Mouse (Mus musculus) monocyte, adult 2 months (primary cell): ENCODE measurements around the gene Rogdi.

Source experiments
- DNase-seq, 2 experiments: peaks; one replicate each; pipeline ENCODE4 v3.0.0; 2022; ENCODE audit warnings: low spot score in 2 of 2, low read depth in 1 of 2

The Rogdi gene

GRCm38 (mm10) chr16:4993276-4993675, 20.1 kb downstream of the Rogdi start:
- DNase-seq: no peak

- DNase-seq: no peak
Observed at GRCm38 (mm10) chr16:4984717-4985116, 28.6 kb downstream of the Rogdi start.

- no peak for DNase-seq
Observed at GRCm38 (mm10) chr16:4979755-4980380, 33.5 kb downstream of the Rogdi start.

- DNase-seq: no peak
Observed at GRCm38 (mm10) chr16:4978275-4979051, 34.9 kb downstream of the Rogdi start.

- DNase-seq: no peak
Observed at GRCm38 (mm10) chr16:4976180-4976579, 37.2 kb downstream of the Rogdi start.

GRCm38 (mm10) chr16:4974521-4974920, 38.8 kb downstream of the Rogdi start:
- no peak for DNase-seq

GRCm38 (mm10) chr16:4971626-4972025, 41.7 kb downstream of the Rogdi start:
- no peak for DNase-seq

GRCm38 (mm10) chr16:4969055-4969843, 44.1 kb downstream of the Rogdi start:
- peak; percentile 23 to 45 for DNase-seq

GRCm38 (mm10) chr16:4968426-4968825, 44.9 kb downstream of the Rogdi start:
- DNase-seq: no peak

- no peak for DNase-seq
Observed at GRCm38 (mm10) chr16:4965392-4966129, 47.8 kb downstream of the Rogdi start.

- no peak for DNase-seq
Observed at GRCm38 (mm10) chr16:4964731-4965391, 48.5 kb downstream of the Rogdi start.

GRCm38 (mm10) chr16:4963797-4964709, 49.3 kb downstream of the Rogdi start, which contains the start of gene Anks3:
TSS of gene Anks3 (minus strand) at chr16:4964205.
- DNase-seq: peak; percentile 94 to 95

- DNase-seq: no peak
Observed at GRCm38 (mm10) chr16:4963346-4963745, 50.0 kb downstream of the Rogdi start.

GRCm38 (mm10) chr16:4960260-4960659, 53.1 kb downstream of the Rogdi start:
- DNase-seq: no peak
